Mouse (Mus musculus): ENCODE data around the gene Slc24a4. TPM values are rescaled to one million over a fixed set of nuclear protein-coding genes. Genes with fewer than 3 reads are reported as not detected.

Slc24a4 gene
- polyA plus RNA-seq, 1 experiment from 2014 or later = 0.17 TPM

DNA sequence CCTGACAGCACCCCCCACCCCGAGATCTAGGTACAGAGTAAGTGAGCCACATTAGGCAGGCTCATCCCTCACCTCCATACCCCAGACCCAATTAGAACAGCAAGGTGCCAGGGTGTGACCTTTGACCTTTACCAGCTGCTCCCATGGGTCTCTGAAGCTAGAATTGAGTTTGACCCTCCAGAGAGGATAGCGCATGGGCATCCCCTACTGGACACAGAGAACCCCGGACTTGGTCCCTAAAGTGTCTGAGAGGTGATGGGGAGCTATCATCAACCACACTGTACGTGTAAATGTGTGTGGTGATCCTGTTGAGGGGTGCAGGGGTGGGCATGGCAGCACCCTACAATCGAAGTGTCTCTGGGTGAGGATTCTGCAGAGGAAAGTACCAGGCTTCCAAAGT is 44.8 kb downstream of the Slc24a4 start:
- Histone ChIP-seq H3K9ac (ENCODE audit: low read depth, low read length) (no peak overlapping the region), H3K4me1 (replicated peaks; ENCODE audit: control insufficient read depth, insufficient read depth, low read length) (no peaks in the 10 kb centered on the region), H3K27ac (ENCODE audit: low read depth, low read length) (no peak overlapping the region), H3K27me3 (replicated peaks; ENCODE audit: control insufficient read depth, insufficient read depth, low read length) (no peaks in the 10 kb centered on the region), H3K4me3 (ENCODE audit: low read depth, low read length) (no peak overlapping the region), H3K9me3 (ENCODE audit: control insufficient read depth) (no peaks in the 10 kb centered on the region), H3K36me3 (ENCODE audit: control insufficient read depth, insufficient read depth) (no peaks in the 10 kb centered on the region), H3K4me2 (replicated peaks; ENCODE audit: low read depth) (no peak overlapping the region)
- WGBS = 84% methylated on average over 5 of the region's 5 CpGs
- peak; percentile 37; the same call in 1 of the 2 replicates for TF ChIP-seq CTCF (IDR thresholded peaks at IDR 0.05; ENCODE audit: low read depth)
- ATAC-seq = no peak

GRCm38 (mm10) chr12:102180371-102181074 is 52.0 kb downstream of the Slc24a4 start:
- no peaks in the 10 kb centered on the region for H3K9me3 ChIP-seq (ENCODE audit: control insufficient read depth)
- ATAC-seq = no peak
- no peak overlapping the region for H3K4me3 ChIP-seq (ENCODE audit: low read depth, low read length)
- no peak overlapping the region for H3K4me2 ChIP-seq (replicated peaks; ENCODE audit: low read depth)
- no peak for TF ChIP-seq CTCF (IDR thresholded peaks at IDR 0.05; ENCODE audit: low read depth)
- H3K9ac ChIP-seq (ENCODE audit: low read depth, low read length) = no peak overlapping the region
- WGBS = 57% methylated on average over 18 of the region's 18 CpGs
- H3K27ac ChIP-seq (ENCODE audit: low read depth, low read length) = no peak overlapping the region
- no peaks in the 10 kb centered on the region for H3K4me1 ChIP-seq (replicated peaks; ENCODE audit: control insufficient read depth, insufficient read depth, low read length)
- no peaks in the 10 kb centered on the region for H3K36me3 ChIP-seq (ENCODE audit: control insufficient read depth, insufficient read depth)
- H3K27me3 ChIP-seq (replicated peaks; ENCODE audit: control insufficient read depth, insufficient read depth, low read length) = no peaks in the 10 kb centered on the region

DNA sequence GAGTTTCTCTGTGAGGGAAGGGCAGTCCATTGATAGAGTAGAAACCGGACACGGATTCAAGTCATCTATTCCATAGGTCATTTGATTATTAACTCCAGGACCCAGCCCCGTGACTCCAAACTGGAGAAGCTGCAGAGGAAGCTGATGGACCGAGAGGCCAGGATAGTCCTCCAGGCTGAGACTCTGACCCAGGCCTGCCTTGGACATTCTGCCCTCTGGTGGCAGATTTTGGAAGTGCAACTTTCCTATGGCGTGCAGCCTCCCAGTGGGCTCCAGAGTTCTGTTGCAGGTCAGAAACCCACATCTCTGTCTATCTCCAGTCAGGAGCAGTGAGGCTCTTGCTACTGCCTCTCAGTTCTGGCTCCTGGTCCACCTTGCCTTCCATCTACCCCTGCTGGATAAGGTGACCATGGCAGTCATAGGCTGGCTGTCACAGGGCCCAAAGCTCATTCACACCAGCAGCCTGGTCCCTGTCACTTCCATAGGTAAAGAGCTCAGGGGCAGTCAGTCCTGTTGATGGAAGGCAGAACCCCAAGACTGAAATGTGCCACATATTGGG is 53.3 kb downstream of the Slc24a4 start:
- WGBS = 43% methylated on average over 5 of the region's 5 CpGs
- peak; percentile 91 for TF ChIP-seq CTCF (IDR thresholded peaks at IDR 0.05; ENCODE audit: low read depth)
- Histone ChIP-seq H3K9ac (ENCODE audit: low read depth, low read length) (no peak overlapping the region), H3K9me3 (ENCODE audit: control insufficient read depth) (no peaks in the 10 kb centered on the region), H3K4me1 (replicated peaks; ENCODE audit: control insufficient read depth, insufficient read depth, low read length) (no peaks in the 10 kb centered on the region), H3K4me2 (replicated peaks; ENCODE audit: low read depth) (no peak overlapping the region), H3K36me3 (ENCODE audit: control insufficient read depth, insufficient read depth) (no peaks in the 10 kb centered on the region), H3K4me3 (ENCODE audit: low read depth, low read length) (no peak overlapping the region), H3K27ac (ENCODE audit: low read depth, low read length) (no peak overlapping the region), H3K27me3 (replicated peaks; ENCODE audit: control insufficient read depth, insufficient read depth, low read length) (no peaks in the 10 kb centered on the region)
- no peak for ATAC-seq

GRCm38 (mm10) chr12:102182621-102183020 is 54.1 kb downstream of the Slc24a4 start:
- no peak for ATAC-seq
- WGBS = 81% methylated on average over 6 of the region's 6 CpGs

DNA sequence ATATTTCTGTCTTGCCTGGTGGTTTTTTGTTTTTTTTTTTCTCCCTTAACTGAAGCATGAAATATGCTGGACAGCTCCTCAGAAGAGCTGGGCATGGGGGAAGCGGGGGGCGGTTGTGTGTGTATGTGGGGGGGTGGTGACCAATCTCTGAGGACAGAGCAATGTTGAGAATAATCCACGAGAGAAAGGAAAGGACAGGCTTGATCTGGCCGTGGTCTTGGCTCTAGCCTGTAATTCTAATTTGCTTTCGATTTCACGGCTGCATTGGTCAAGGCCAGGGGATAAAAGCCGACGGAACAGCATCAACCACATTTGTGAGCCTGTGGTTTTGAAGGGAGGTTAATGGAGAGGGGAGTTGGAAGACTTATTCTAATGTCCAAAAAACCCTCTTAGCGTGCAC is 54.7 kb downstream of the Slc24a4 start:
- ATAC-seq = no peak

More at GRCm38 (mm10) chr12:102182621-102183020, 54.1 kb downstream of the Slc24a4 start:
- H3K27ac ChIP-seq (ENCODE audit: low read depth, low read length) = no peak overlapping the region
- H3K4me2 ChIP-seq (replicated peaks; ENCODE audit: low read depth) = no peak overlapping the region
- no peaks in the 10 kb centered on the region for H3K9me3 ChIP-seq (ENCODE audit: control insufficient read depth)
- no peak for TF ChIP-seq CTCF (IDR thresholded peaks at IDR 0.05; ENCODE audit: low read depth)
- H3K9ac ChIP-seq (ENCODE audit: low read depth, low read length) = no peak overlapping the region
- no peaks in the 10 kb centered on the region for H3K27me3 ChIP-seq (replicated peaks; ENCODE audit: control insufficient read depth, insufficient read depth, low read length)
- no peak overlapping the region for H3K4me3 ChIP-seq (ENCODE audit: low read depth, low read length)
- H3K4me1 ChIP-seq (replicated peaks; ENCODE audit: control insufficient read depth, insufficient read depth, low read length) = no peaks in the 10 kb centered on the region
- no peaks in the 10 kb centered on the region for H3K36me3 ChIP-seq (ENCODE audit: control insufficient read depth, insufficient read depth)

GRCm38 (mm10) chr12:102190820-102191219 is 62.3 kb downstream of the Slc24a4 start:
- Histone ChIP-seq H3K4me1 (replicated peaks; ENCODE audit: control insufficient read depth, insufficient read depth, low read length) (no peaks in the 10 kb centered on the region), H3K36me3 (ENCODE audit: control insufficient read depth, insufficient read depth) (no peaks in the 10 kb centered on the region), H3K27me3 (replicated peaks; ENCODE audit: control insufficient read depth, insufficient read depth, low read length) (no peaks in the 10 kb centered on the region), H3K27ac (ENCODE audit: low read depth, low read length) (no peak overlapping the region), H3K4me3 (ENCODE audit: low read depth, low read length) (no peak overlapping the region), H3K9me3 (ENCODE audit: control insufficient read depth) (no peaks in the 10 kb centered on the region), H3K9ac (ENCODE audit: low read depth, low read length) (no peak overlapping the region), H3K4me2 (replicated peaks; ENCODE audit: low read depth) (no peak overlapping the region)
- 83% methylated on average over 11 of the region's 11 CpGs for WGBS
- no peak for TF ChIP-seq CTCF (IDR thresholded peaks at IDR 0.05; ENCODE audit: low read depth)
- no peak for ATAC-seq

More for the DNA sequence above, 54.7 kb downstream of the Slc24a4 start:
- Histone ChIP-seq H3K4me3 (ENCODE audit: low read depth, low read length) (no peak overlapping the region), H3K9me3 (ENCODE audit: control insufficient read depth) (no peaks in the 10 kb centered on the region), H3K27ac (ENCODE audit: low read depth, low read length) (no peak overlapping the region), H3K27me3 (replicated peaks; ENCODE audit: control insufficient read depth, insufficient read depth, low read length) (no peaks in the 10 kb centered on the region), H3K9ac (ENCODE audit: low read depth, low read length) (no peak overlapping the region), H3K4me1 (replicated peaks; ENCODE audit: control insufficient read depth, insufficient read depth, low read length) (no peaks in the 10 kb centered on the region), H3K4me2 (replicated peaks; ENCODE audit: low read depth) (no peak overlapping the region), H3K36me3 (ENCODE audit: control insufficient read depth, insufficient read depth) (no peaks in the 10 kb centered on the region)
- TF ChIP-seq CTCF (IDR thresholded peaks at IDR 0.05; ENCODE audit: low read depth) = no peak
- WGBS = 71% methylated on average over 9 of the region's 9 CpGs
